Mouse (Mus musculus): ENCODE measurements around the gene Map4k1. TPM values are rescaled to one million over a fixed set of nuclear protein-coding genes. Genes with fewer than 3 reads are reported as not detected.

Map4k1 gene
- total and polyA plus RNA-seq, 3 experiments, result 9.1 to 58.0 (median 15.9) TPM

- TF ChIP-seq GATA1 (IDR thresholded peaks at IDR 0.05; ENCODE audit: borderline replicate concordance, low read length) (no peak), GATA2 (IDR thresholded peaks at IDR 0.05; ENCODE audit: borderline replicate concordance, low read depth, low read length) (no peak), CTCF (IDR thresholded peaks at IDR 0.05; ENCODE audit: low read depth, low read length) (no peak), TAL1 (conservative IDR thresholded peaks at IDR 0.05; ENCODE audit: low read depth, low read length) (no peak), POLR2AphosphoS5 (IDR thresholded peaks at IDR 0.05; ENCODE audit: insufficient replicate concordance, low read depth, low read length) (no peak)
- H3K36me3 ChIP-seq (replicated peaks), result peaks cover 41% of the 10 kb centered on the region
- no peaks in the 10 kb centered on the region for H3K9me3 ChIP-seq (replicated peaks)
- no peak overlapping the region; the same call in 1 of the 2 replicates for H3K4me3 ChIP-seq (ENCODE audit: low read depth, low read length)
- H3K4me1 ChIP-seq (ENCODE audit: insufficient read depth, low read depth, low read length), result peaks cover 75% of the 10 kb centered on the region
- ATAC-seq (ENCODE audit: extremely low read depth, insufficient number of reproducible peaks, low FRiP score, poor library complexity, severe bottlenecking) (no peak), DNase-seq (ENCODE audit: low spot score) (no peak)
- no peaks in the 10 kb centered on the region for H3K27me3 ChIP-seq (ENCODE audit: insufficient read depth, low read length)
Observed at GRCm38 (mm10) chr7:28959505-28960045, 22.3 kb upstream of the Map4k1 start.

GRCm38 (mm10) chr7:28960354-28961046 lies 21.4 kb upstream of the Map4k1 start:
- H3K36me3 ChIP-seq (replicated peaks), result peaks cover 32% of the 10 kb centered on the region
- H3K9me3 ChIP-seq (replicated peaks), result no peaks in the 10 kb centered on the region
- H3K27me3 ChIP-seq (ENCODE audit: insufficient read depth, low read length), result no peaks in the 10 kb centered on the region
- H3K4me3 ChIP-seq (ENCODE audit: low read depth, low read length), result peak overlapping the region; percentile 98; the same call in 1 of the 2 replicates
- no peak for DNase-seq (ENCODE audit: low spot score)
- H3K4me1 ChIP-seq (ENCODE audit: insufficient read depth, low read depth, low read length), result peaks cover 69% of the 10 kb centered on the region
- TF ChIP-seq TAL1 (conservative IDR thresholded peaks at IDR 0.05; ENCODE audit: low read depth, low read length) (no peak), CTCF (IDR thresholded peaks at IDR 0.05; ENCODE audit: low read depth, low read length) (no peak), GATA1 (IDR thresholded peaks at IDR 0.05; ENCODE audit: borderline replicate concordance, low read length) (no peak)
- ATAC-seq (ENCODE audit: extremely low read depth, insufficient number of reproducible peaks, low FRiP score, poor library complexity, severe bottlenecking), result no peak

- TF ChIP-seq POLR2AphosphoS5 (IDR thresholded peaks at IDR 0.05; ENCODE audit: insufficient replicate concordance, low read depth, low read length) (no peak), TAL1 (conservative IDR thresholded peaks at IDR 0.05; ENCODE audit: low read depth, low read length) (no peak), CTCF (IDR thresholded peaks at IDR 0.05; ENCODE audit: low read depth, low read length) (no peak), GATA2 (IDR thresholded peaks at IDR 0.05; ENCODE audit: borderline replicate concordance, low read depth, low read length) (no peak), GATA1 (IDR thresholded peaks at IDR 0.05; ENCODE audit: borderline replicate concordance, low read length) (no peak)
- Histone ChIP-seq H3K4me3 (ENCODE audit: low read depth, low read length) (peak overlapping the region; percentile 98), H3K36me3 (replicated peaks) (peaks cover 25% of the 10 kb centered on the region), H3K4me1 (ENCODE audit: insufficient read depth, low read depth, low read length) (peaks cover 63% of the 10 kb centered on the region), H3K27me3 (ENCODE audit: insufficient read depth, low read length) (no peaks in the 10 kb centered on the region), H3K9me3 (replicated peaks) (no peaks in the 10 kb centered on the region)
- no peak for DNase-seq (ENCODE audit: low spot score)
- ATAC-seq (ENCODE audit: extremely low read depth, insufficient number of reproducible peaks, low FRiP score, poor library complexity, severe bottlenecking), result no peak
Observed at GRCm38 (mm10) chr7:28961584-28961926, 20.3 kb upstream of the Map4k1 start.

- ATAC-seq (ENCODE audit: extremely low read depth, insufficient number of reproducible peaks, low FRiP score, poor library complexity, severe bottlenecking) (peak; percentile 58), DNase-seq (ENCODE audit: low spot score) (peak; percentile 98)
- H3K9me3 ChIP-seq (replicated peaks), result no peaks in the 10 kb centered on the region
- H3K4me3 ChIP-seq (ENCODE audit: low read depth, low read length), result peak within 1 kb of the TSS; percentile 98
- H3K4me1 ChIP-seq (ENCODE audit: insufficient read depth, low read depth, low read length), result peaks cover 62% of the 10 kb centered on the region
- TF ChIP-seq POLR2AphosphoS5 (IDR thresholded peaks at IDR 0.05; ENCODE audit: insufficient replicate concordance, low read depth, low read length) (no peak), GATA1 (IDR thresholded peaks at IDR 0.05; ENCODE audit: borderline replicate concordance, low read length) (no peak), GATA2 (IDR thresholded peaks at IDR 0.05; ENCODE audit: borderline replicate concordance, low read depth, low read length) (no peak), TAL1 (conservative IDR thresholded peaks at IDR 0.05; ENCODE audit: low read depth, low read length) (no peak), CTCF (IDR thresholded peaks at IDR 0.05; ENCODE audit: low read depth, low read length) (no peak)
- H3K27me3 ChIP-seq (ENCODE audit: insufficient read depth, low read length), result no peaks in the 10 kb centered on the region
- H3K36me3 ChIP-seq (replicated peaks), result peaks cover 23% of the 10 kb centered on the region
Observed at GRCm38 (mm10) chr7:28961927-28962670, 19.8 kb upstream of the Map4k1 start, which contains the start of gene Actn4. Gene Actn4 (minus strand): TSS chr7:28962340.

GRCm38 (mm10) chr7:28963399-28963923 lies 18.4 kb upstream of the Map4k1 start:
- no peak for TF ChIP-seq POLR2AphosphoS5 (IDR thresholded peaks at IDR 0.05; ENCODE audit: insufficient replicate concordance, low read depth, low read length)
- TF ChIP-seq TAL1 (conservative IDR thresholded peaks at IDR 0.05; ENCODE audit: low read depth, low read length), result no peak
- TF ChIP-seq GATA2 (IDR thresholded peaks at IDR 0.05; ENCODE audit: borderline replicate concordance, low read depth, low read length), result no peak
- no peak for TF ChIP-seq GATA1 (IDR thresholded peaks at IDR 0.05; ENCODE audit: borderline replicate concordance, low read length)
- TF ChIP-seq CTCF (IDR thresholded peaks at IDR 0.05; ENCODE audit: low read depth, low read length), result no peak
- ATAC-seq (ENCODE audit: extremely low read depth, insufficient number of reproducible peaks, low FRiP score, poor library complexity, severe bottlenecking), result no peak
- no peaks in the 10 kb centered on the region for H3K27me3 ChIP-seq (ENCODE audit: insufficient read depth, low read length)
- H3K36me3 ChIP-seq (replicated peaks), result peaks cover 16% of the 10 kb centered on the region
- no peak overlapping the region for H3K4me3 ChIP-seq (ENCODE audit: low read depth, low read length)
- no peak for DNase-seq (ENCODE audit: low spot score)
- peaks cover 50% of the 10 kb centered on the region for H3K4me1 ChIP-seq (ENCODE audit: insufficient read depth, low read depth, low read length)
- no peaks in the 10 kb centered on the region for H3K9me3 ChIP-seq (replicated peaks)

GRCm38 (mm10) chr7:28965346-28965840 lies 16.5 kb upstream of the Map4k1 start:
- H3K27me3 ChIP-seq (ENCODE audit: insufficient read depth, low read length), result no peaks in the 10 kb centered on the region
- DNase-seq (ENCODE audit: low spot score) (no peak), ATAC-seq (ENCODE audit: extremely low read depth, insufficient number of reproducible peaks, low FRiP score, poor library complexity, severe bottlenecking) (no peak)
- H3K9me3 ChIP-seq (replicated peaks), result no peaks in the 10 kb centered on the region
- H3K36me3 ChIP-seq (replicated peaks), result peaks cover 22% of the 10 kb centered on the region
- TF ChIP-seq GATA1 (IDR thresholded peaks at IDR 0.05; ENCODE audit: borderline replicate concordance, low read length), result no peak
- TF ChIP-seq GATA2 (IDR thresholded peaks at IDR 0.05; ENCODE audit: borderline replicate concordance, low read depth, low read length), result no peak
- no peak for TF ChIP-seq CTCF (IDR thresholded peaks at IDR 0.05; ENCODE audit: low read depth, low read length)
- no peak for TF ChIP-seq TAL1 (conservative IDR thresholded peaks at IDR 0.05; ENCODE audit: low read depth, low read length)
- TF ChIP-seq POLR2AphosphoS5 (IDR thresholded peaks at IDR 0.05; ENCODE audit: insufficient replicate concordance, low read depth, low read length), result no peak
- no peak overlapping the region for H3K4me3 ChIP-seq (ENCODE audit: low read depth, low read length)
- H3K4me1 ChIP-seq (ENCODE audit: insufficient read depth, low read depth, low read length), result peaks cover 40% of the 10 kb centered on the region

Measured in G1E (cell line).